Mouse (Mus musculus): ENCODE measurements around the gene Tmem26. TPM values are rescaled to one million over a fixed set of nuclear protein-coding genes. Genes with fewer than 3 reads are reported as not detected.
"Not testable (repeated sequence)": the region's sequence is repeated elsewhere in the genome, so short reads cannot be mapped to it uniquely, and the experiment has no call there.

Gene Tmem26
- polyA plus RNA-seq, 1 experiment from 2014 or later: 43.7 TPM

DNA sequence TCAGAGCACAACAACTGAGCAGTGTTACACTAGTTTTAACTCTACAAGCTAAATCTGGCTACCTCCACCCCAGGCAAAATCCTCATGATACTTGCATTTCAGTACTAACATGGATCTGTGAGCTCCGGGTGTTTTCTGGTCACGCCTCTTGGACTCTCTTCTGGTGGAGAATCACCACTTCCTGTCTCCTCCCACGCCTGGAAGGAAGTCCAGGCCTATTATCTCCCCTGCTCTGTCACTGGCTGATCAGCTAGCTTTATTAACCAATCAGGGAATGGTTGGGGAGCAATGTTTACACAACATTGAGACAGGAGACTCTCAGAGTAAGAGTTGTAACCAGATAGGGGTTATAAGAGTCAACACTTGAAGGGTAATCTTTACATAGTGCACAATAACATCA lies 9.1 kb upstream of the Tmem26 start:
- Histone ChIP-seq H3K27me3 (no peaks in the 10 kb centered on the region), H3K9ac (no peak overlapping the region), H3K4me2 (replicated peaks) (no peak overlapping the region), H3K4me1 (no peaks in the 10 kb centered on the region), H3K4me3 (replicated peaks) (no peak overlapping the region), H3K36me3 (no peaks in the 10 kb centered on the region), H3K27ac (replicated peaks) (no peak overlapping the region), H3K9me3 (replicated peaks) (no peaks in the 10 kb centered on the region)
- ATAC-seq (ENCODE audit: insufficient number of reproducible peaks, low FRiP score, low TSS enrichment, low read depth): no peak
- WGBS: 66% methylated on average over 3 of the region's 3 CpGs

DNA sequence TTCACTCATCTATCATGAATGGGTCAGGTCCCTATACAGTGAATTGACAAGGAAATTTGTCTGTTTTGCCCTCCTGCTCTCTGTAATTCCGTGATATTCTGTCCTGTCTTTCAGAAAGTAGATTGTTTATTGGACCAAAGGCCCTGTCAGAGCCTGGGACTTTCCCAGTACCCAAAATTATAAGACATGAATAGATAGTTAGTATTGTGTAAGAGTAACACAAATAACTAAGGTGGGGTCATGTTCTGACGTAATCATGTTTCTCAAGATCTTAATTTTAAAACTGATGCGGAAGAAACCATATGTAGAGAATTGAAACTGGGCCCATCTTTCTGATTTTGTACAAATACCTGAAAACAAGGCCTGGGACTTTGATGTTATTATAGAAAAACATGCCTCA lies 8.1 kb upstream of the Tmem26 start:
- Histone ChIP-seq H3K36me3 (no peaks in the 10 kb centered on the region), H3K4me2 (replicated peaks) (no peak overlapping the region), H3K27ac (replicated peaks) (no peak overlapping the region), H3K4me3 (replicated peaks) (no peak overlapping the region), H3K9me3 (replicated peaks) (no peaks in the 10 kb centered on the region), H3K9ac (no peak overlapping the region), H3K4me1 (no peaks in the 10 kb centered on the region), H3K27me3 (no peaks in the 10 kb centered on the region)
- ATAC-seq (ENCODE audit: insufficient number of reproducible peaks, low FRiP score, low TSS enrichment, low read depth): no peak
- 84% methylated on average over 3 of the region's 3 CpGs for WGBS

DNA sequence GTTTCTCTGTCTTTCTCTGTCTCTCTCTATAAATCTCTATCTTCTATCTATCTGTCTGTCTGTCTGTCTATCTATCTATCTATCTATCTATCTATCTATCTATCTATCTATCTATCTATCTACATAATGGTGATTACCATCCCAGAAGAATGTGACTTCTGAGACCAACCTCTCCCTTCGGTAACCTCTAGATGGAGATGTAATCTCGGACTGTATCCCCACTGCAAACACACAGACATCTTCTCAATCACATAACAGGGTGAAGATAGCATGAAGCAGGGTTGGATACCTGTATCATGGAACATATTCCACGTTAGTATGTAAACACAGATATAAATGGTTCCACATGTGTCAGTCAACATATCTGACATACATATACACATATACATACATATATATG lies 5.1 kb upstream of the Tmem26 start:
- Histone ChIP-seq H3K4me2 (replicated peaks) (no peak overlapping the region), H3K27me3 (no peaks in the 10 kb centered on the region), H3K4me3 (replicated peaks) (no peak overlapping the region), H3K4me1 (peaks cover 7% of the 10 kb centered on the region), H3K27ac (replicated peaks) (no peak overlapping the region), H3K9me3 (replicated peaks) (no peaks in the 10 kb centered on the region), H3K9ac (no peak overlapping the region), H3K36me3 (no peaks in the 10 kb centered on the region)
- no peak for ATAC-seq (ENCODE audit: insufficient number of reproducible peaks, low FRiP score, low TSS enrichment, low read depth)
- 79% methylated on average over 3 of the region's 3 CpGs for WGBS

DNA sequence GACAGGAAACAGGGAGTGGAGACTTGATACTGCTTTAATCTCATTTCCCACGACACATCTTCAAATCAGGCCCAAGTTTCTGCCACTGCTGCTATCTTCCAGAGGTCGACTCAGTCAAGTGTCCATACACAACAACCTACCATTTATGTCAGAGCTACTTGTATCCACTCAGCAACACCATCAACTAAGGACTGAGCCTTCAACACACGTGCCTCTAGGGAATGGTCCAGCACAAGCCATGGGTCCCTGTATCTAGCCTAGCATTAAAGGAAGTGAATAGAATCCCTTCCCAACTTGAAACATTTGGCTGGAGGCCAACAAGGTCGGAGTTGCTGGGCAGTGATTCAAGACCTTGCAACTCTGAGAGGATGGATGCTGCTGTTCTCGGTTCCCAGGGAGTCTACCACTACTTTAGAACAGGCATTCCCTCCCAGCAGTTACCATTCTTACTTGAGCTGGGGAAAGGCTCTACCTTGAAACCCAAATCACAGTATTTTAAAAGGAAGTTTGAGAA lies 2.5 kb upstream of the Tmem26 start:
- WGBS: 64% methylated on average over 5 of the region's 5 CpGs
- no peak for ATAC-seq (ENCODE audit: insufficient number of reproducible peaks, low FRiP score, low TSS enrichment, low read depth)
- H3K27me3 ChIP-seq: no peaks in the 10 kb centered on the region
- H3K27ac ChIP-seq (replicated peaks): no peak overlapping the region
- peaks cover 9% of the 10 kb centered on the region for H3K4me1 ChIP-seq
- no peaks in the 10 kb centered on the region for H3K9me3 ChIP-seq (replicated peaks)
- H3K4me2 ChIP-seq (replicated peaks): no peak overlapping the region
- H3K4me3 ChIP-seq (replicated peaks): no peak overlapping the region
- no peak overlapping the region for H3K9ac ChIP-seq
- H3K36me3 ChIP-seq: no peaks in the 10 kb centered on the region

DNA sequence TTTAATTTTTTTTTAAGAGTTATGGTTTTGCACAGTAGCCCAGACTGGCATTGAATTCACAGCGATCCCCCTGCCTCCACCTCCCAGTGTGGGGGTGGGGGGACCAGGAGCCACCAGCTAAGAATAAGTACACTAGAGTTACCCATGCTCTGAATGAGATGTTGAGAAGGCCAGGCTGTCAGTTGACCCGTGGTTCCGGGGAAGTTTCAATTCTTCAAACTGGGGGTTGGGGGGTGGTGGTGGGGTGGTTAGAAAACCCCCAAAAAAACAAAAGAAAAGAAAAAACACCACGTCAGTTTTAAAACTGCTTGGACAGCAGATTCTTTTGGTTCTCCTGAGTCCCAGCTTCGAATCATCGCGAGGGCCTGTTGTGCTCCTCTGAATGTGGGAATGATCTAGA lies 431 bp upstream of the Tmem26 start:
- ATAC-seq (ENCODE audit: insufficient number of reproducible peaks, low FRiP score, low TSS enrichment, low read depth): no peak
- WGBS: 30% methylated on average over 7 of the region's 7 CpGs
- Histone ChIP-seq H3K4me1 (peaks cover 9% of the 10 kb centered on the region), H3K27ac (replicated peaks) (no peak overlapping the region), H3K4me3 (replicated peaks) (peak overlapping the region; percentile 61), H3K27me3 (no peaks in the 10 kb centered on the region), H3K4me2 (replicated peaks) (peak overlapping the region; percentile 90), H3K9ac (no peak overlapping the region), H3K9me3 (replicated peaks) (no peaks in the 10 kb centered on the region), H3K36me3 (no peaks in the 10 kb centered on the region)

DNA sequence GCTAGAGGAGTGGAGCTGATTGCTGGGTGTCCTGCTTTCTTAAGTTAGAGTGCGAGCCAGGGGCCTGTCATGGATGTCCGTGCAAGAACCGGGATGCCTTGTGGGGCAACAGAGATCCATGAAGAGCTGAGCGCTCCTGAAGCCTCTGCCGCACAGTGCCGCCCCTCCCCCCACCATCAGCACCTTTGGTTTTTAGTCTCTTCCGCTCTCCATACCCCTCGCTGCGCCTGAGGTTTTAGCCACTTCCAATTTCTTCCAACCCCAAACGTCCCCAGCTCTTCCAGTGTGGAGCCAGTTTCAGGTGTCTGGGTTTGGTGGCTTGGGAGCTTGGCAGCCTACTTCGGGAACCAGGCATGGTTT lies 895 bp downstream of the Tmem26 start:
- peak overlapping the region; percentile 90 for H3K4me2 ChIP-seq (replicated peaks)
- H3K9ac ChIP-seq: peak overlapping the region; percentile 57
- H3K4me1 ChIP-seq: peaks cover 9% of the 10 kb centered on the region
- peak overlapping the region; percentile 61 for H3K4me3 ChIP-seq (replicated peaks)
- no peaks in the 10 kb centered on the region for H3K36me3 ChIP-seq
- WGBS: 2% methylated on average over 10 of the region's 11 CpGs
- ATAC-seq (ENCODE audit: insufficient number of reproducible peaks, low FRiP score, low TSS enrichment, low read depth): peak; percentile 52; the same call in 1 of the 2 replicates
- H3K27me3 ChIP-seq: no peaks in the 10 kb centered on the region
- H3K27ac ChIP-seq (replicated peaks): peak overlapping the region; percentile 63
- no peaks in the 10 kb centered on the region for H3K9me3 ChIP-seq (replicated peaks)

DNA sequence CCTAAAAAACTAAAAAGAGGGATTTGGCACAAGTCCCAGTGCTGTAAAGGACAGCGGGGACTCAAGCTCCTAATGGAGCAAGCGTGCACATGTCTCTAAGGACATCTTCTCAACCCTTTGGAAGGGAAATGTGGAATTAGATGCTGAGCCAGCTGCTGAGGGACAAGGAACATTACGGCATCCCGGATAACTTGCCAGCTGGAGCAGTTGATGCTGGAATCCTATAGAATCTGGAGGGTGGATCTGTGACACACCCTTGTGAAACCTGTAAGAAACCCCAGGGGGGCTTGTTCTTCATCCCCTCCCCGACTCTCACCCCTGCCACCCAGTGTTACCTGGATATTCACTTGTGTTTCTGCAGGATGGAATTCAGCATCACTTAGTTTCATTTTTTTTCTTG lies 4.0 kb downstream of the Tmem26 start:
- Histone ChIP-seq H3K9ac (no peak overlapping the region), H3K27ac (replicated peaks) (no peak overlapping the region), H3K36me3 (no peaks in the 10 kb centered on the region), H3K4me3 (replicated peaks) (no peak overlapping the region), H3K4me2 (replicated peaks) (no peak overlapping the region), H3K27me3 (no peaks in the 10 kb centered on the region), H3K9me3 (replicated peaks) (no peaks in the 10 kb centered on the region), H3K4me1 (peaks cover 9% of the 10 kb centered on the region)
- ATAC-seq (ENCODE audit: insufficient number of reproducible peaks, low FRiP score, low TSS enrichment, low read depth): no peak
- WGBS: 52% methylated on average over 5 of the region's 5 CpGs

DNA sequence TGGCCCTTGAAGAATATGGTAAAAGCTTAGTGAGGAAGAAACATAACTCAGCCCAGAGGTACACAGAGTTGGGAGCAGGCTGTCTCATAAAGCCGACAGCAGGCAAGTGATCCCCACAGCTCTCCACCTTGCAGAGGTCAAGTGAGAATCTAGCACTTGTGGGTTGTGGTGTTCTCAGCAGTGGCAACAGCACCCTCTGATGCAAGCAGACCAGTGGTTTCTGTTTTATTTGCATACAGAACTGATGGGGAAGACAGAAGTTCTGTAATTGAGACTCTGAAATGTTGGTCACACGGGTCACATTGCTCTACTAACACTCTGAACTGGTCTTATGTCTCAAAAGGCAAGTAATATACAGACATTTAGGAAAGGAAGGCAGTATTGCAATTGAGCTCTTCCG lies 12.2 kb downstream of the Tmem26 start:
- no peak overlapping the region for H3K9ac ChIP-seq
- ATAC-seq (ENCODE audit: insufficient number of reproducible peaks, low FRiP score, low TSS enrichment, low read depth): no peak
- no peaks in the 10 kb centered on the region for H3K27me3 ChIP-seq
- no peaks in the 10 kb centered on the region for H3K36me3 ChIP-seq
- 0 out of 2 replicates have a peak, but pooled peaks cover 4% of the 10 kb centered on the region for H3K4me1 ChIP-seq
- no peaks in the 10 kb centered on the region for H3K9me3 ChIP-seq (replicated peaks)
- no peak overlapping the region for H3K27ac ChIP-seq (replicated peaks)
- no peak overlapping the region for H3K4me3 ChIP-seq (replicated peaks)
- WGBS: 80% methylated on average over 3 of the region's 3 CpGs
- H3K4me2 ChIP-seq (replicated peaks): no peak overlapping the region

DNA sequence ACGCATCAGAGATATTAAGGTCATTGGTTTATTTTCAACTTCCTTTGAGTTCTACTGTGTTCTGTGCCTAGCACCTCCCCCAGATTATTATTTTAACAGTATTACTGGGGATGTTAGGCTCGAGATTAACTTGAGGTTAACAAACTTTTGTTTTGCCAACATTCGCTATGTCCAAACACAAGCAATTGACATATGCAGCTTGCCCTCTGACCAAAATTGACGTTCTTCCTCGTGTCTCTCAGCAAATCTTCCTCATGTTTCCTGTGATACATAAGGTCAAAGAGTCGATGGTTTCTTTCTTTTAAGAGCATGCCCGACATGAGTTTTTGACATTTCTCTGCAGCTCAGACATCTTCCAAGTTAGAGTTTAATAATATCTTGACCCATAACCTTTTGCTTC lies 13.9 kb downstream of the Tmem26 start:
- Histone ChIP-seq H3K9me3 (replicated peaks) (no peaks in the 10 kb centered on the region), H3K36me3 (peaks cover 7% of the 10 kb centered on the region; the same call in 1 of the 2 replicates), H3K4me1 (0 out of 2 replicates have a peak, but pooled peaks cover 4% of the 10 kb centered on the region), H3K9ac (no peak overlapping the region), H3K27me3 (no peaks in the 10 kb centered on the region), H3K4me3 (replicated peaks) (no peak overlapping the region), H3K27ac (replicated peaks) (no peak overlapping the region), H3K4me2 (replicated peaks) (no peak overlapping the region)
- WGBS: 65% methylated on average over 7 of the region's 7 CpGs
- ATAC-seq (ENCODE audit: insufficient number of reproducible peaks, low FRiP score, low TSS enrichment, low read depth): no peak

DNA sequence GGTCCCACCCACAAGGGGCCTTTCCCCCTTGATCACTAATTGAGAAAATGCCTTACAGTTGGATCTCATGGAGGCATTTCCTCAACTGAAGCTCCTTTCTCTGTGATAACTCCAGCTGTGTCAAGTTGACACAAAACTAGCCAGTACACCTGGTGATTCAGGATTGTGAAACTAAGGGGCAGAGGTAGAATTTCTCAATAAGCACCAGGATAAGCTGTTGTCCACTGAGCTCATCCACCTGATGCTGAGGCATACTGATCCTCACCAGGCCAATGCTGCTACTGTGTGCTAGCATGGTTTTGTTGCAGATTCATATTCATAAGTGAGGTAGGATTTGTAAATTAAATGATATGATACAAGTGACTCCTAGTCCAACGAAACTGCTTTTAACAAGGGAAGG lies 15.5 kb downstream of the Tmem26 start:
- H3K4me1 ChIP-seq; H3K4me3 ChIP-seq (replicated peaks); H3K4me2 ChIP-seq (replicated peaks); H3K9me3 ChIP-seq (replicated peaks); ATAC-seq (ENCODE audit: insufficient number of reproducible peaks, low FRiP score, low TSS enrichment, low read depth); H3K27ac ChIP-seq (replicated peaks); H3K9ac ChIP-seq; H3K36me3 ChIP-seq; H3K27me3 ChIP-seq: not testable (repeated sequence)
- 83% methylated on average over 1 of the region's 1 CpGs for WGBS

DNA sequence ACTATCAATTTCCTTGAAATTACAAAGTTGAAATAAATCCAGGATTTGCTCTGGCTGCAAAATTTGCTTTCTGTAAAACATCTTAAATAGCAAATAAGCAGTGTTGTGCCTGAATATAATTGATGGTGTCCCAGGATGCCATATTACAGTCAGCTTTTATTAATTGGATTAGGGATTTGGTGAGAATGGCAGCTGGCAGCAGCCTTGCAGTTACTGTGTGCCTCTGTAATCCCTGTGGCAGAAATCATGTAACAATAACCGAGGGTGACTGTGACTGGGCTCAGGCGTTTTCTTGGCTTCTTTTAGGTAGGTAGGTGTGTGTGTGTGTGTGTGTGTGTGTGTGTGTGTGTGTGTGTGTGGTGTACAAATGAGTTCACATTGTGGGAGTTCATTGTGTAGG lies 16.8 kb downstream of the Tmem26 start:
- H3K4me2 ChIP-seq (replicated peaks): no peak overlapping the region
- H3K4me3 ChIP-seq (replicated peaks): no peak overlapping the region
- no peaks in the 10 kb centered on the region for H3K27me3 ChIP-seq
- H3K27ac ChIP-seq (replicated peaks): no peak overlapping the region
- H3K36me3 ChIP-seq: peaks cover 7% of the 10 kb centered on the region; the same call in 1 of the 2 replicates
- 0 out of 2 replicates have a peak, but pooled peaks cover 4% of the 10 kb centered on the region for H3K4me1 ChIP-seq
- 57% methylated on average over 2 of the region's 2 CpGs for WGBS
- H3K9ac ChIP-seq: no peak overlapping the region
- ATAC-seq (ENCODE audit: insufficient number of reproducible peaks, low FRiP score, low TSS enrichment, low read depth): no peak
- H3K9me3 ChIP-seq (replicated peaks): no peaks in the 10 kb centered on the region

DNA sequence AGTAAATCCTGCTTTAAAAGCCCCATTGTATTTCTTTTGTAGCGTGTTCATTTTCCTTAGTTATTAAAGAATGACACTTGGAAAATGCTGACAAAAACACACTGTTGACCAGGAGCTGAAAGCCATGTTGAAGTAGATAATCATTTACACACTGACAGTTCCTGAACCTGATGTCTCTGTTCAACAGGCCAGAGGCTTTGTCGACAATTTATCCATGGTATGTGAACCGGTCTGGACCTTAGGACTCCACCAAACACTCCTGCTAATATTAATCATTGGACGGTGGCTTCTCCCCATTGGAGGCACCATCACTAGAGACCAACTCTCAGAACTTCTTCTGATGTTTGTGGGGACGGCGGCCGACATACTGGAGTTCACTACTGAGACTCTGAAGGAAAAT lies 27.5 kb downstream of the Tmem26 start:
- WGBS: 85% methylated on average over 7 of the region's 7 CpGs
- no peak for ATAC-seq (ENCODE audit: insufficient number of reproducible peaks, low FRiP score, low TSS enrichment, low read depth)

More for the DNA sequence above, 27.5 kb downstream of the Tmem26 start:
- H3K27ac ChIP-seq (replicated peaks): no peak overlapping the region
- no peak overlapping the region for H3K9ac ChIP-seq
- H3K36me3 ChIP-seq: no peaks in the 10 kb centered on the region
- no peaks in the 10 kb centered on the region for H3K27me3 ChIP-seq
- H3K4me1 ChIP-seq: no peaks in the 10 kb centered on the region
- H3K9me3 ChIP-seq (replicated peaks): no peaks in the 10 kb centered on the region
- H3K4me3 ChIP-seq (replicated peaks): no peak overlapping the region
- no peak overlapping the region for H3K4me2 ChIP-seq (replicated peaks)
